Mouse (Mus musculus) myocyte (in vitro differentiated cells): ENCODE results near the gene Zfpm1.

Source experiments
- CEBPB ChIP-seq: IDR thresholded peaks from 2 replicates; pipeline ENCODE4 v1.6.1; 2011; ENCODE audit warnings: mild to moderate bottlenecking, moderate library complexity; ENCODE audit not compliant: poor library complexity, insufficient read depth, severe bottlenecking
- E2F4 ChIP-seq: IDR thresholded peaks from one replicate; pipeline ENCODE4 v1.6.1; 2011; ENCODE audit warnings: mild to moderate bottlenecking, control low read depth, moderate library complexity; ENCODE audit not compliant: insufficient read depth
- MYOD1 ChIP-seq, 3 experiments: IDR thresholded peaks; one replicate each; pipeline ENCODE4 v1.6.1; 2011; ENCODE audit warnings: control low read depth in 2 of 3, low read depth in 2 of 3, mild to moderate bottlenecking in 2 of 3, moderate library complexity in 1 of 3; ENCODE audit not compliant: insufficient read length in 2 of 3, control insufficient read depth in 1 of 3
- POLR2A ChIP-seq: IDR thresholded peaks from one replicate; pipeline ENCODE4 v1.6.1; 2011; ENCODE audit warnings: low read depth, mild to moderate bottlenecking, control low read depth, moderate library complexity; ENCODE audit not compliant: insufficient read length
- POLR2AphosphoS2 ChIP-seq: IDR thresholded peaks from one replicate; pipeline ENCODE4 v1.6.1; 2011; ENCODE audit warnings: low read depth, control low read depth; ENCODE audit not compliant: insufficient read length
- REST ChIP-seq: IDR thresholded peaks from one replicate; pipeline ENCODE4 v1.6.1; 2011; ENCODE audit warnings: mild to moderate bottlenecking, control low read depth, moderate library complexity; ENCODE audit not compliant: insufficient read depth, insufficient read length
- TCF12 ChIP-seq: IDR thresholded peaks from one replicate; pipeline ENCODE4 v1.6.1; 2011; ENCODE audit warnings: mild to moderate bottlenecking, control low read depth; ENCODE audit not compliant: poor library complexity, insufficient read depth, severe bottlenecking
- TCF3 ChIP-seq: IDR thresholded peaks from one replicate; pipeline ENCODE4 v1.6.1; 2011; ENCODE audit warnings: low read depth, control low read depth; ENCODE audit not compliant: insufficient read length
- USF1 ChIP-seq: IDR thresholded peaks from one replicate; pipeline ENCODE4 v1.6.1; 2011; ENCODE audit warnings: low read depth, mild to moderate bottlenecking, control low read depth, moderate library complexity

GRCm38 (mm10) chr8:122314899-122315496 lies 33.1 kb downstream of the Zfpm1 start:
- peak in 2 of 3 experiments; percentile 19 to 91 for TF ChIP-seq MYOD1 (IDR thresholded peaks at IDR 0.05; ENCODE audit: control insufficient read depth in 1 of 3, insufficient read length in 2 of 3, low read depth in 2 of 3)
- TF ChIP-seq POLR2A: no peak
- no peak for TF ChIP-seq CEBPB
- TF ChIP-seq REST: no peak
- no peak for TF ChIP-seq USF1
- TF ChIP-seq E2F4: no peak
- TF ChIP-seq TCF12: no peak
- no peak for TF ChIP-seq POLR2AphosphoS2
- TF ChIP-seq TCF3: no peak
